Mouse (Mus musculus): ENCODE data around the gene Axin2.
A peak's percentile ranks its signal among the peaks of the same experiment; 100 is the strongest.

Gene Axin2

DNA sequence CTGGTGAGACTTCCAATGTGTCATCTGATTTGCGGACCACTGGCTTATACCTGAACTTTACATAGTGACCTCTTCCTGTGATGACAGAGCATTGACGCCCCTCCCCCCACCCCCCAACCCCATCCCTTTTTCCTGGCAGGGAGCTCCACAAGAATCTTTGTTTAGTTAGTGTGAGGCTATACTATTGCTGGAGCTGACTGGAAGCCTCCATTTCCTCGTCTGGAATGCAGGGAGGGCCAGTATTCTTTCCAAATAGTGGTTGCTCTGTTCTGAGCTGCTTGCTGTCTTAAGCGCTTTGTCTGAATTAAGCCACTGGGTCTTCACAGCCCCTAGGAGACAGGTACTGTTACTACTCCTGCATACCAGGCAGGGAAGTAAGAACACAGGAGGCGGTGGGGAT, 53.7 kb downstream of the Axin2 start:
- DNase-seq (ENCODE audit: low spot score in 2 of 2): no peak

DNA sequence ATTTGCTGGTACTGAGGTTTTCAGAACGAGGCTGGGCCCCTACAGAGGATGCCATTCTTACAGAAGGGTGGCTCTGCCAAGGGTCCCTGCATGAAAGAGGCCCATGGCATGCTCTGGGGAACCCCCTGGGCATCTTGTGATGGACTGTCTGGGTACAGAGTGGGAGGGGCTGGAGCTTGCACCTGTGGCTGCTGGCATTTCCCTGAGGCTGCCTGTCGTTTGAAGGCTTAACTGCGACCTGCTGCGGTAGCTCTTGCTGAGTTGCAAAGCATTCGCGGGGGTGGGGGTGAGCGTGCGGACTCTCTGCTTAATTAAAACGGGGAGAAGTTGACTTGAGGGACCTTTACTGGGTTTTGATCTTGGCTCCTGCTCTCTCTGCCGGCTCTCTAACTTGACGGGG, 55.4 kb downstream of the Axin2 start:
- no peak for DNase-seq (ENCODE audit: low spot score in 2 of 2)

DNA sequence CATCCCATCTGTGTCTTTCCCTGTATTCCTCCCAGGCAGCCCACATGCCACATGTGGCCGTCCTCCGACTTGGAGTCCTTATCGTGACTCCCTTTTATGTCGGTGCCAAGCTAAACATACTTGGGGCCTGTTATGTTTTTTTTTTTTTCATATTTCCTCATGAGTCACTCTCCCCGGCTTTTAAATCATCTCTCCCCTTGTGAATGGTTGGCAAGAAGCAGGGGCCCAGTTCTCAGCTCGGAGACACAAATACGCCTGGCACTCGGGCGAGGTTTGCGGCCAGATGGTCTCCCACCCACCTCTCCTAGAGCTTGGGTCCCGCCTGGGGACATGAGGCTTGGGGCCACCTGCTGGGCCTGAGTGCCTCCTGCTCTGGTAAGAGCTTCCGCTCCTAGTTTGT, 60.4 kb downstream of the Axin2 start:
- DNase-seq (ENCODE audit: low spot score in 2 of 2): peak in 1 of 2 experiments; percentile 46

DNA sequence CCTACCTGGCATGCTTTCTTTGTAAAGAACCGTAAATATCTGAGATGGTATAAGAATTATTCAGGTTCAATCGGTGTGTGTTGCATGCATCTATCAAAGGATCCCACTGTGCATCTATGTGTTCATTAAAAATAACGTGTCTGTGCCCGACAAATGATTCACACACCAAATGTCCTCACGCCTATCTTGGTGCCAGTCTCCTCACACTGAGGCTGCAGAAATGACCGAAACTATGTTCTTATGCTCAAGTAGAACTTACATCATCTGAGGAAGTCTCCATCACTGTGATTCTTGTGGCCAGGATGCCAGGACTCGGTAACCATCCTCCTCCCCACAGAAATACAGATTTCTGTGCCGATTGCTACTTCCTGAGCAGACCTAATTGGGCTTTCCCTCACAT, 60.9 kb downstream of the Axin2 start:
- DNase-seq (ENCODE audit: low spot score in 2 of 2): no peak

DNA sequence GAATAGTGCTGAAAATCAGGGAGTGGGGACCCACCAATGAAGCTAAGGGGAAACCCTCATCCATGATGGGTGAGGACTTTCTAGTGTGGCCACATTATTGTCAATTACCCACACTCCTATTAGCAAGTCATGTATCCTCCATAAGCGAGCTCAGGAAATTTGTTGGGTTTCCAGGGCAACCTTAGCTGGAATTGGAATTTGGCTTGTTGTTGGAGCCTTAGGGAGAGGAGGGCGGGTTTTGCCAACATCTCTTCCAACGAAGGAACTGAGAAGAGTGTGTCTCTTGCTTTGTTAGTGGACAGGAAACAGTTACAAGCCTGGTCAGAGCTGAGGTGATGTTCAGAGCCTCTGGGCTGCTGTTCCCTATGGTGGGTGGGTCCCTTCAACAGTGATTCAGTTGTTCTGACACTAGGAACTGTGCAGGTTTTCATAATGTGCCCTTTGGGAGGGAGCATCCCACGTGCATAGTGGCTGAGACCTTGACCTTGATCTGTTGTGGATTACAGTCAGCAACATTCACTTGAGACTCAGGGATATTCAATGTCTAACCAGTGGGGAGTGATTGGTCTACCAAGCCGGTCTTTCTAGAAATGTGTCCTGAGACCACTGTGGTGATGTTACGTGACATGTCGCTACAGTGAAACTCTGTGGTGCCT, 63.4 kb downstream of the Axin2 start:
- DNase-seq (ENCODE audit: low spot score in 2 of 2): no peak

DNA sequence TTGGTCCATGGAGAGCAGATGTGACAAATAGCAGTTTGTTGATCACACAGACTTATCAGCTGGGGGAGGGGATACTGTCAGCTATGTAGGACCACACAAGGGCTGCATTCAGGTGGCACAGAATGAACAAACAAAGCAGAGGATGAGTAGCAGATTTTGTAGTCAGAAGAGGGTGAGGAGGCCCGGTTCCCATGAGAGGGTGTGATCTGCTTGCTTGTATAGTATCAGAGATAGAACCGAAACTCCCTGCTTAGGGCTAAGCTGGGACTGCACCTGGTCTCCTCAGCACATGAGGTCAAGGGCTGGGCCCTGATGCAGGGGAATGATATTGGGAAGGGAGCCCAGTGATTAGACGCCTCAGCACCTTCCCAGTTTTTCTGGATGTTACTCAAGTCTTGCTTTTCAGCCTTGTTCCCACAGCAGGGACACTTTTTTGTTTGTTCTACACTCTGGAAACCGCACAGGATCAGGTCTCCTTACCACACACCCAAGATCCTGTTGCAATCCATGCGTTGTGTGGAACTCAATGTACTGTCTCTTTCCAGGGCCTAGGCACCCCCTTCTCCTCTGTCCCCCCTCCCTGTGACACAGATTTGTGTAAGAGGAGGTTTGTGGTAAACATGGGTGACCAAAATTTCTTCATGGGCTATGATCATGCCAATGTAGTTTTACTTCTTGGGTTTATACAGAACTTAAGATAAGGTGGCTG, 64.7 kb downstream of the Axin2 start:
- no peak for DNase-seq (ENCODE audit: low spot score in 2 of 2)

DNA sequence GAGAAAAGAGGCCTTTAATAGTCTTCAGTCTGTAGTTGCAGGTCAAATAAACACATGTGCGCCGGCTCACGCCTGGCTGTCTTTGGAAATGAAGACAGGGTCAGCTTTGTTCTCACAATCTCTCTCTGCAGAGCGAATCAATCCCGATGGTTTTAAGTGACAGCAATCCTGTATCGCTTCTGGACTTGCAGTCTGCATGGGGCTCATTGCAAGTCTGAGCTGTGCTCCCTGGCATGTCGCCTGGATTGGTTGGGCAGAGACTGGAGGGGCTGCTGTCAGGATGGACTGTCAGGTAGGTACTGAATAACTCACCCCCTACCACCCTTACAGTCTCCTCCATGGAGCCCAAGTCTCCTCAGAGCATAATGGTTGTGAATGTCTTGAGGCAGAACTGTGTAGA, 65.7 kb downstream of the Axin2 start:
- no peak for DNase-seq (ENCODE audit: low spot score in 2 of 2)

DNA sequence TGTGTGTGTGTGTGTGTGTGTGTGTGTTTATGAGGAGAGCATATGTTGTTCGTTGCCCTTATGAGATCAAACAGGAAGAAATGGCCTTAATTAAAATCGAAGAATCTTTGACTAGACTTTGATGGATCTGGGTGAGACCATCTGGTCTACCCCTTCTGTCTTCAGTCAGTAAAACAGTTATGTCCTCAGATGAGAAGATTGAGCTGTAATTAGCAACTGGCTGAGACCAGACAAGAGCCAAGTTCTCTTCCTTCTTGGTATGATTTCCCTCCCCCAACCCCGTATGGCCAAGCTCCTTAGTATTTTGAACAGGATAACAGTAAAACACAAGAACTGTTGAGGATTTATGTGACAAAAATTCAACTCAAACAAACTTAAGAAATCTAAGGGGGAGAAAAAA, 67.1 kb downstream of the Axin2 start:
- DNase-seq (ENCODE audit: low spot score in 2 of 2): no peak

DNA sequence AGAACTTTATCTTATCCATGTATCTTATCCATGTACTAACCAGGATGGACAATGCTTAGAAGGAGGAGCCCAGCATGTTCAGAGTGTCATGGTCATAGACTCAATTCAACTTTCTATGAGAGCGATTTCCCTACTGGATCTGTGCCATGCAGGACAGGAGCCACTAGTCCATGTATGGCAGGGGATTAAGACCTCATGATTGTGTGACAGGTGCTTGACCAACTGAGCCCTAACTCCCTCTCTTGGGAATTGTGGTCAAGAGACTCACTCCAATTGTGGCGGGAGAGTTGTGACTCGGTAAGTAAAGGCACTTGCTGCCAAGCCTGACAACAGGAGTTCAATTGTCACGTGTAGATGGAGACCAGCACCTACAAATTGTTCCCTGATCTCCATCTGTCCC, 67.6 kb downstream of the Axin2 start:
- DNase-seq (ENCODE audit: low spot score in 2 of 2): no peak

DNA sequence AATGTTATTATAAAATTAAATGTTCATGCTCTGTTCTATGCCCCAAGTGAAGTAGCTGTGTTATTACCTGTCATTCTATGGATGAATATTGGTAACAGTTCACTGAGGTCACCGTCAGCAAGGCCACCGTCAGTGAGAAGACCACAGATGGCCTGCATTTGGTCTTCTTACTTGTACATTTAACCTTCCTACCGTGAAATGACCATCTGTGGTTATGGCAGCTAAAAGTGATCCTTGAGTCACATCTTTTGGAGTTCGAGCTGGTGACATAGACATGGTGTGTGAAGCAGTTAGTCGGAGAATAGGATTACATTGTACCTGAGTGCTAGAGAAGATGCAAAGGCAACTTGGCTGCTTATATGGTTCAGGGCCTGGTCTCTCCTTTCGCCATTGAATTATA, 68.1 kb downstream of the Axin2 start:
- no peak for DNase-seq (ENCODE audit: low spot score in 2 of 2)

DNA sequence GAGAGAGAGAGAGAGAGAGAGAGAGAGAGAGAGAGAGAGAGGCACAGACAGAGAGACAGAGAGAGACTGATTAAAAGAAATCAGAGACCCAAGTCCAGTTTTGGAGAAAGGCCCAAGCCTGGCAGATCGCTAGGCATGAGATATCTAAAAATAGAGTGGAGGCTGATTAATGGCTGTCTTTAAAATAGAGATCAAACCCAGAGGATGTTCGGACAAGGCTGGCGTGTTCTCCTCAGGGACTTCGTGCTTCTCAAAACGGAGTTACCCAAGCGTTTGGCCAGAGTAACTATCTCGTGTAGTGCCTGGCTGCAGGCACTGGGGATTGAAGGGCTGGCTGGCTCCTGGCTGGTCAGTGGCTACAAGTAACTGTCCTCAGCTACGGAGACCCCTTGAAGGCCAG, 69.8 kb downstream of the Axin2 start:
- no peak for DNase-seq (ENCODE audit: low spot score in 2 of 2)

DNA sequence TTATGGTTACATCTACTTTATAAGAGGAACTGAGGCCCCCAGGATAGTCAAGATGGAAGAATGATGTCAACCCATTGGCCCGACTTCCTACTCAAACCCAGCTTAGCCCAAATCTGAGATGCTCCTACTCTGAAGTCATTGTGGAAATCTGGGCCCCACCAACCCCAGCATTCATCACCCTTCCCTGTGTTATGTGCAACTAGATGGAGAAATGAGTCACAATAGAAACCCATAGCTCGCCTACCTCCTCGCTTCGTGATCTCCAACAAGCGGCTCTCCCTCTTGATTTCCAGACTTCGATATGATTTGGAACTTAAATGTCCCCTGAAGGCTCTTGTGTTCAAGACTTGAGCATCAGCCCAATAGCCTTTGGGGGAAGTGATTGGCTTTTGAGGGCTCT, 73.3 kb downstream of the Axin2 start:
- no peak for DNase-seq (ENCODE audit: low spot score in 2 of 2)

DNA sequence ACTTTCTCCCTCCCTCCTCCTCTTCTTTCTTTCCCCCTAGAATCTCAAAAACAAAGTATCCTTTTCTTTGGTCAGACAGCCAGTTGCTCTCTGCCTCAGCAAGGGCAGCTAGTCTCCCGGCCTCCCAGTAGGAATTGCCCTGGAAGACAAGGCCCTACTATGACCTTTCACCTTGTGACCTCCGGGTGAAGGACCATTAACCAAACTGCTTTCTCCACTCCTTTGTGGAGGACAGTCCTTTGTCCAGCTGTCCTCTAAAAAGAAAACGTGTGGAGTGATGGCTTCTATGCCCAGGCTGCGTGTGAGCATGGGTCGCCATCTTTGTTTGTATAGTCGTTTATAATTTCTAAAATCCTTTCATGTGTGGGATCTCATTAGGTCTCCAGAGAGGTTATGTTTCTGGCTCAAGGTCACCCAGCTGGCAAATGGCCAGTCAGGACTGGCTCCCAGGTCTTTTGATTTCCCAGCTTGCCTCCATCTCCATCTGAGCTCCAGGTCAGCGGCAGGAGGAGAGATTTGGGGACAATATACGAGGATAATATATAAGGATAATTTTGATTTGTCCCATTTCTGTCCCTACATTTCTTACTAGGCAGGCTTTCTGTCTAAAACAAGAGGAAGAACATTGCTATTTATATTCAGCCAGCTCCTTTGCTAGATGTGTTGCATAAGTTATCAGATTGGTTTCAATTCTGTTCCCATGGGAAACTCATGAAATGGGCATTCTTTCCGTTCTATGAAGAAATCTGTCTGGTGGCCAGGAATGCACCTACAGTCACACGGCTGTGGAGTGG, 75.2 kb downstream of the Axin2 start:
- DNase-seq (ENCODE audit: low spot score in 2 of 2): no peak

DNA sequence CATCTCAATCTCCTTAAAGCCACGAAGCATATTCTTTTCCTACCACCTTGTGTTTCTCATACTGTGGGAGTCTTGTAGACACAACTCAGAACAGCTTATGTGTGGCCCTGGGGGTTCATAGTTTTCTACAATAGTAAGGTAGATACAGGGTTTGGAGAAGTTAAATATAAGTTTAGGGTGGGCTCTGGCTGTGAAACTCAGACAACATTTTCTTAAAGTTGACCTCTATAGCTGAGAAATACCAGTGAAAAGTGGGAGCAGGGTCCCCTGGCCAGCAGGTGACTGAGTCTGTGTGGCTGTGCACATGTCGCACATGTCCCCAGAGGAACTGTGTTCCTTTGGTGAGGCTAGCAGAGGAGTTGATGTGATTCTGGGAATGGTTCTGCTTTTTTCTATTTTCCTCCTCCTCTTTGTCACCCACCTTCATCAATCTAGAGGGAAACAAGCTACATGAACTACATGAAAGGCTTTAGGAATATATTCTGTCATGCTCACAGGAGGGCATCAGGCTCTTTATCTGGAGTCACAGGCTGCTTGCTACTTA, 75.9 kb downstream of the Axin2 start:
- no peak for DNase-seq (ENCODE audit: low spot score in 2 of 2)

DNA sequence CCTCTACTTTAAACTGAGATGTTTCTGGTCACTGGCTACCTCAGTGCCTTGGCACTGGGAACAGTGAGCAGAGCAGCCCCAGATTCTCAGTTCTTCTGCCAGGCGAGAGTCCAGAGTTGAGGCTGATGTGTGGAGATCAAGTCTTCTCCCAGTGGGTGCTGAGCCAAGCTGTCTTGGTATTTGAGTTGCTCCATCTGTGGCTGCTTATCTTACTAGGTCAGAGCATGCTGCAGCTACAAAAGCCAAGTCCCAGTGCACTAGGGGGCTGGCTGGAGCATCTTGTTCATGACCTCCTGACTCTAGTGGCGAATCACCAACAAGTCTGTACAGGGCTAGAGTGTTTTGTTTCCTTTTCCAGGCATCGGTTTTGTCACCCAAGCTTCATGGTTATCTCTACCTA, 77.7 kb downstream of the Axin2 start:
- no peak for DNase-seq (ENCODE audit: low spot score in 2 of 2)
